Mouse (Mus musculus): ENCODE data around the gene Nxt1. TPM values are rescaled to one million over a fixed set of nuclear protein-coding genes. Genes with fewer than 3 reads are reported as not detected.

Gene Nxt1
- 64.5 and 70.8 TPM in 2 replicates for polyA plus RNA-seq (2012; rRNA removed)
- polyA plus RNA-seq (2014; fragmentation: Nextera tagmentation; extraction: Ambion mirVana), result 89.5 and 91.6 TPM in 2 replicates

GRCm38 (mm10) chr2:148672199-148673096 lies at the start of gene Nxt1:
TSS of gene Nxt1 (plus strand) at chr2:148672601.
- TF ChIP-seq POLR2A (IDR thresholded peaks at IDR 0.05; ENCODE audit: borderline replicate concordance, extremely low read depth, insufficient read depth, insufficient read length), result peak; percentile 52; the same call in 1 of the 2 replicates
- 2% methylated on average over 58 of the region's 58 CpGs for WGBS
- Histone ChIP-seq H3K27me3 (ENCODE audit: control insufficient read depth, insufficient read depth, low read length) (no peaks in the 10 kb centered on the region), H3K36me3 (ENCODE audit: control insufficient read depth, insufficient read depth, low read length) (peaks cover 26% of the 10 kb centered on the region), H3K4me1 (ENCODE audit: control insufficient read depth, insufficient read depth, low read length) (peaks cover 11% of the 10 kb centered on the region), H3K4me2 (replicated peaks; ENCODE audit: low read depth, low read length, severe bottlenecking) (peak within 1 kb of the TSS; percentile 73), H3K27ac (replicated peaks; ENCODE audit: low read depth, low read length) (0 out of 2 replicates have a peak within 1 kb of the TSS, but pooled peaks have one; percentile 43), H3K9ac (ENCODE audit: low read depth, low read length, severe bottlenecking) (peak within 1 kb of the TSS; percentile 73), H3K4me3 (replicated peaks; ENCODE audit: low read length) (peak within 1 kb of the TSS; percentile 64), H3K9me3 (ENCODE audit: control insufficient read depth, low read length) (no peaks in the 10 kb centered on the region)
- ATAC-seq (ENCODE audit: low FRiP score, low read depth) (peak; percentile 100), DNase-seq (ENCODE audit: low spot score) (peak; percentile 97)

GRCm38 (mm10) chr2:148623067-148623466 lies 49.3 kb upstream of the Nxt1 start:
- no peaks in the 10 kb centered on the region for H3K9me3 ChIP-seq (ENCODE audit: control insufficient read depth, low read length)
- H3K27me3 ChIP-seq (ENCODE audit: control insufficient read depth, insufficient read depth, low read length), result no peaks in the 10 kb centered on the region
- 85% methylated on average over 2 of the region's 2 CpGs for WGBS
- no peak overlapping the region for H3K4me3 ChIP-seq (replicated peaks; ENCODE audit: low read length)
- no peak for TF ChIP-seq POLR2A (IDR thresholded peaks at IDR 0.05; ENCODE audit: borderline replicate concordance, extremely low read depth, insufficient read depth, insufficient read length)
- H3K9ac ChIP-seq (ENCODE audit: low read depth, low read length, severe bottlenecking), result no peak overlapping the region
- ATAC-seq (ENCODE audit: low FRiP score, low read depth), result no peak
- H3K4me2 ChIP-seq (replicated peaks; ENCODE audit: low read depth, low read length, severe bottlenecking), result no peak overlapping the region
- no peaks in the 10 kb centered on the region for H3K4me1 ChIP-seq (ENCODE audit: control insufficient read depth, insufficient read depth, low read length)
- DNase-seq (ENCODE audit: low spot score), result no peak
- H3K36me3 ChIP-seq (ENCODE audit: control insufficient read depth, insufficient read depth, low read length), result no peaks in the 10 kb centered on the region
- H3K27ac ChIP-seq (replicated peaks; ENCODE audit: low read depth, low read length), result no peak overlapping the region

GRCm38 (mm10) chr2:148624484-148624883 lies 47.9 kb upstream of the Nxt1 start:
- Histone ChIP-seq H3K4me1 (ENCODE audit: control insufficient read depth, insufficient read depth, low read length) (no peaks in the 10 kb centered on the region), H3K27me3 (ENCODE audit: control insufficient read depth, insufficient read depth, low read length) (no peaks in the 10 kb centered on the region), H3K4me3 (replicated peaks; ENCODE audit: low read length) (no peak overlapping the region), H3K9ac (ENCODE audit: low read depth, low read length, severe bottlenecking) (no peak overlapping the region), H3K4me2 (replicated peaks; ENCODE audit: low read depth, low read length, severe bottlenecking) (no peak overlapping the region), H3K36me3 (ENCODE audit: control insufficient read depth, insufficient read depth, low read length) (no peaks in the 10 kb centered on the region), H3K27ac (replicated peaks; ENCODE audit: low read depth, low read length) (no peak overlapping the region), H3K9me3 (ENCODE audit: control insufficient read depth, low read length) (no peaks in the 10 kb centered on the region)
- DNase-seq (ENCODE audit: low spot score) (no peak), ATAC-seq (ENCODE audit: low FRiP score, low read depth) (no peak)
- no peak for TF ChIP-seq POLR2A (IDR thresholded peaks at IDR 0.05; ENCODE audit: borderline replicate concordance, extremely low read depth, insufficient read depth, insufficient read length)
- 91% methylated on average over 3 of the region's 3 CpGs for WGBS

GRCm38 (mm10) chr2:148627011-148627471 lies 45.4 kb upstream of the Nxt1 start:
- WGBS, result 79% methylated on average over 3 of the region's 3 CpGs
- no peak for TF ChIP-seq POLR2A (IDR thresholded peaks at IDR 0.05; ENCODE audit: borderline replicate concordance, extremely low read depth, insufficient read depth, insufficient read length)
- H3K4me2 ChIP-seq (replicated peaks; ENCODE audit: low read depth, low read length, severe bottlenecking), result no peak overlapping the region
- DNase-seq (ENCODE audit: low spot score) (no peak), ATAC-seq (ENCODE audit: low FRiP score, low read depth) (no peak)
- no peaks in the 10 kb centered on the region for H3K9me3 ChIP-seq (ENCODE audit: control insufficient read depth, low read length)
- no peaks in the 10 kb centered on the region for H3K36me3 ChIP-seq (ENCODE audit: control insufficient read depth, insufficient read depth, low read length)
- H3K4me3 ChIP-seq (replicated peaks; ENCODE audit: low read length), result no peak overlapping the region
- H3K4me1 ChIP-seq (ENCODE audit: control insufficient read depth, insufficient read depth, low read length), result no peaks in the 10 kb centered on the region
- no peak overlapping the region for H3K9ac ChIP-seq (ENCODE audit: low read depth, low read length, severe bottlenecking)
- H3K27ac ChIP-seq (replicated peaks; ENCODE audit: low read depth, low read length), result no peak overlapping the region
- H3K27me3 ChIP-seq (ENCODE audit: control insufficient read depth, insufficient read depth, low read length), result no peaks in the 10 kb centered on the region

GRCm38 (mm10) chr2:148631011-148631410 lies 41.4 kb upstream of the Nxt1 start:
- Histone ChIP-seq H3K9me3 (ENCODE audit: control insufficient read depth, low read length) (no peaks in the 10 kb centered on the region), H3K27me3 (ENCODE audit: control insufficient read depth, insufficient read depth, low read length) (no peaks in the 10 kb centered on the region), H3K4me1 (ENCODE audit: control insufficient read depth, insufficient read depth, low read length) (no peaks in the 10 kb centered on the region), H3K4me3 (replicated peaks; ENCODE audit: low read length) (no peak overlapping the region), H3K27ac (replicated peaks; ENCODE audit: low read depth, low read length) (no peak overlapping the region), H3K9ac (ENCODE audit: low read depth, low read length, severe bottlenecking) (no peak overlapping the region), H3K4me2 (replicated peaks; ENCODE audit: low read depth, low read length, severe bottlenecking) (no peak overlapping the region), H3K36me3 (ENCODE audit: control insufficient read depth, insufficient read depth, low read length) (no peaks in the 10 kb centered on the region)
- TF ChIP-seq POLR2A (IDR thresholded peaks at IDR 0.05; ENCODE audit: borderline replicate concordance, extremely low read depth, insufficient read depth, insufficient read length), result no peak
- 77% methylated on average over 2 of the region's 2 CpGs for WGBS
- DNase-seq (ENCODE audit: low spot score) (no peak), ATAC-seq (ENCODE audit: low FRiP score, low read depth) (no peak)

All from limb, embryonic 14.5 days (tissue).